Mouse (Mus musculus): ENCODE results near the gene Sh3pxd2a.

The Sh3pxd2a gene

GRCm38 (mm10) chr19:47437040-47437439 is 27.2 kb downstream of the Sh3pxd2a start:
- DNase-seq (ENCODE audit: low spot score) = no peak

GRCm38 (mm10) chr19:47436236-47436635 is 28.0 kb downstream of the Sh3pxd2a start:
- DNase-seq (ENCODE audit: low spot score) = no peak

- DNase-seq (ENCODE audit: low spot score) = no peak
Measured at GRCm38 (mm10) chr19:47434655-47435054, 29.5 kb downstream of the Sh3pxd2a start.

GRCm38 (mm10) chr19:47432339-47432738 is 31.9 kb downstream of the Sh3pxd2a start:
- peak; percentile 74 for DNase-seq (ENCODE audit: low spot score)

DNA sequence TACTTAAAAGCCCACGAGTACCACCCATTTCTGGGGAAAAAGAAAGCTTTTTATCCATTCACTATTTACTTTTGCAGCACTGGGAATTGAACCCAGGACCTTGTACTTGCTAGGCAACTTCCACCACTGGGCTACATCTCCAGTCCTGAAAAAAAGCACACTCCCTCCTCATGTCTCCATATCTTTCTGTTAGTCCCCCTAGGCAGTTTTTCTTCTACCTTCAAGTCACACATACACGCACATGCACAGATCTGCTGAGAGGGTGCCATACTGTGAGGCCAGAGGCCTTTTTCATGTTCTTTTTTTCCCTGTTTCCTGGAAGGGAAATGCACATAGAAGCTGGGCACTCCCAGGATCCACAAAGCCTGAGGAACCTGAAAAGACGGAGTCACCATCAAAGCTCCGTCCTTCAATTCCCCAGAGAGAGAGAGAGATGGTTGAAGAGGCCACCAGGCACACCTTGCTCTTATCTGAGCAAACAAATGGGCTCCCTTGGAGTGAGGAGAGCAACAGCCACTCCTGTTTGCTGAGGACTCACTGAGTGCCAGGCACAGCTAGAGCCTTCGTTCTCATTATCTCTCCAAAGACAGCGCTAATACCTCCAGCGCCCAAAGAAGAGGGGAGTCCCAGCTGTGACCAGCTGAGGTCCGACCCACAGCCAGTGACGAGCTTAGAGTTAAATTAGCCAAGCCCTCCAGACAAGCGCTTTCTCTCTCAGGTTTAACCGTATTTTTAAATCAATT is 32.8 kb downstream of the Sh3pxd2a start:
- no peak for DNase-seq (ENCODE audit: low spot score)

- DNase-seq (ENCODE audit: low spot score) = no peak
Measured at GRCm38 (mm10) chr19:47430160-47430559, 34.0 kb downstream of the Sh3pxd2a start.

- no peak for DNase-seq (ENCODE audit: low spot score)
Measured at GRCm38 (mm10) chr19:47429245-47429644, 35.0 kb downstream of the Sh3pxd2a start.

DNA sequence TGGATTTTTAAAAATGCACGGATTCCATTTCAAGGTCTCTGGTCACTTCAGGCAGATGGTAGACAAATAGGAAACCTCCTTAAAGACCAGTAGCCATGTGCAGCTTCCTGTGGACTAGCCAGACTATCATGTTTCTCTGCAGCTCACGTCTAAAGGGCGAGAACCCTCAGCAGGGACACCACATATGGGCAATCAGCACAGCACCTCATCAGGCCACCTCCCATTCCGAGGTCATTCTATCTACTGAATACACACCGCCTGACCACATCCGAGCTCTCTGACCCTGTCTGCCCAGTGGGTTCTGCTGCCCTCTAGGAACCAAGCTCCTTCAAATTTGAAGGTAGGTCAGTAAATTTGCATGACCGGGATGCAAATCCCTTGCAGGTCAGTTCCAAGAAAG is 35.4 kb downstream of the Sh3pxd2a start:
- DNase-seq (ENCODE audit: low spot score) = no peak

DNA sequence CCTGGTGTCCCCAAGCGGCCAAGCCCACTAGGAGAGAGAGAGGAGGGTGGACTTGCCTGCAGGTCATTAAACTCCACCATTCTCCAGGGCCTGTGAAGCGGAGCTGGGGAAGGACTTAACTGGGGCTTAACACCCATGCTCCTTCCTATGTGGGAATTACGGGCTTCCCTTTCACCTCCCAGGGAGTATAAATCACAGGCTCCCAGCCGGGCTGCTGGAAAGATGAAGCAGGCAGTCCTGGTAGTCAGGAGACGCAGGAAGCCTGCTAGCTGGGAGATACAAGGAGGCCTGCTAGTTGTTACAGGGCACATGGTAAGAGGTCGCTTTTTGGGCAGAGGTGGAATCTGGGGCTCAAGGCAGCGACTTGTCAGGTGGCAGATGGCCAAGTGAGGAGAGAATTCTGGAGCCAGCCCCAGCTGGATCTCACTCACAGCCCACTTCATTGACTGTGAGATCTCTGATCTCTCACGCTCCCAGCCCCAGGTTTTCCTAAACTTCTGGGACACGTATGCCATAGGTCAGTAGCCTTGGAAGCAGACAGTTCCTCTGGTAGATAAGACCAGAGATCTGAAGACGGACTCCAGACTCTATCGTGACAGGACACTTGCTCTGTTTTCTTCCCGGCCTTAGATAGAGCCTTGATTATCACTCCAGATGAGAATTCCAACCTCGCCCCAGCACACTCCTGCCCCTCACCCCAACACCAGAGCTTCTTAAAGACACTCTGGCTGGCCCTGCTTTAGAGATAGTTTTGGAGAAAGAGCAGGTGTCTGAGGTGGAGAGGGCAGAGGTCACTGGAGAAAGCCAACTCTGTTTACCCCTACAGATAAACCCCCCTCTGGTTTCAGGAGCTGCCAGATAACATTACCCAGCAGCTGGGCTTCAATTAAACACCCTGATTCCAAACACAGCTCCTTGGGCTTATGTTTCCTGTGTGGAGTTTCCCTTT is 36.1 kb downstream of the Sh3pxd2a start:
- DNase-seq (ENCODE audit: low spot score) = no peak

DNA sequence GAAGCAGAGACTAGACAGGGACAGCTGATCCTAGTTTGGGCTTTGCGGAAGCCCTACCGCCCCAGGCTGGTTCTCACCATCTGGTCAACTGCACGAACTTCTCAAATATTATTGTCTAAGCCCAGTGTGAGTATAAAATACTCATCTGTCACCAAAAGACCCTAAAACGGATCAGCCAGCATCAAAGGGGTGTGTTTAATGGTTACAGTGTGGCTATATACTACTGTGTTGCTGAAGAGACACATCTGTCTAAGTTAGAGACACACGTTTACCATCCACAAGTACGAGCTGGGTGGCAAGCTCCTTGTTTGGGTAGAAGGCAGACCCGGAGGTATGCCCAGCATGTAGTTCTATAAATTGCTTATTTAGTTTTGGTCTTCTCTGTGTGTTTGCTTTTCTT is 40.6 kb downstream of the Sh3pxd2a start:
- no peak for DNase-seq (ENCODE audit: low spot score)

- DNase-seq (ENCODE audit: low spot score) = peak; percentile 69
Measured at GRCm38 (mm10) chr19:47421128-47421898, 42.9 kb downstream of the Sh3pxd2a start.

DNA sequence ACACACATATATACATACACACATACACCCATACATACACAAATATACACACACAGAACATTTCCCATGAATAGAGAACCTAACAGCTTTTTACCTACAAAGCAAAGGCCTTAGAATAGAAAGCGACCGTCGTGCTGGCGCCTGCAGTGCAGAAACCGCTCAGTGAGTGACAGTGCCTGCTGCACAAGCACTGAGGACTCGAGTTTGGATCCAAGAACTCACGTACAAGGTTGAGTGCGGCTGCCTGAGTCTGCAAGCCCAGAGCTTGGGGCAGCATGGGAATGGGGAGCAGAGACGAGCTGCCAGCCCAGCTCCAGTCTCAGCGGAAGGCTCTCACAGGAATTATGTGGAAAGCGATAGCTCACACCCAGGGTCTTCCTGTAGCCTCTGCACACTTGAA is 43.7 kb downstream of the Sh3pxd2a start:
- no peak for DNase-seq (ENCODE audit: low spot score)

GRCm38 (mm10) chr19:47419208-47419607 is 45.0 kb downstream of the Sh3pxd2a start:
- no peak for DNase-seq (ENCODE audit: low spot score)

- no peak for DNase-seq (ENCODE audit: low spot score)
Measured at GRCm38 (mm10) chr19:47416161-47416560, 48.0 kb downstream of the Sh3pxd2a start.

DNA sequence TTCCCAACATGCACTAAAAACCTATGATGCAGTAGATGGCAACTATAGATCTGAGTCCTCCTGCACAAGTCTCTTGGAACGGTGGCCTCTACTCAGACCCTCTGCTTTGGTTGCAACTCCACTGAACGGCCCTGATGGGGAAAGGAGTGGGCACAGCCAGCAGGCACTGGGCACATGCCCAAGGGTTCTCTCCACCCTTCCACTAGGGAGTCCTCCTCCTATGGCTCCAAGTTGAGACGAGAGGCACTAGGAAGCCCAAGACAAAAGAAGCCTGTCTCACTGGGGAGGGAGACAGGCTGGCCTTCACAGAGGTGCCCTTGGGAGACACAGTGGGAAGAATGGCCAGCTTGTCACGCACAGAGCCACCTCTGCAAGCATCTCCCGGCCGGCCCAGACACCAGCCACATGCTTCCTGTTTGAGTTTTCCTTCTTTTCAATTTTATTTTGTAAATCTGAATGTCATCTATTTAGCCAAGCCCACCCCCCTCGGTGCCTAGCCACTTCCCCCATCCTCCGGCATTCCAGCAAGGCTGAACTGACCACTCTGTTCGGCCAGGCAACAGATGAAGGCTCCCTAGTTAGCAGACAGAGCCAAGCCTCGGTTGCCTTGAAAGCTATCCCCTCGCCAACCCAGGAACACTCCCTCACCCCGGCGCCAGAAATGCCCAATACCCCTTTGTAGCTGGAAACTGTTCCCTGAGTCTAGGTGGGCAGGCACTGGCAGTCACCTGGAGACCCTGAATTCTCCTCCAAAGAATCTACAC is 49.9 kb downstream of the Sh3pxd2a start:
- DNase-seq (ENCODE audit: low spot score) = no peak

DNA sequence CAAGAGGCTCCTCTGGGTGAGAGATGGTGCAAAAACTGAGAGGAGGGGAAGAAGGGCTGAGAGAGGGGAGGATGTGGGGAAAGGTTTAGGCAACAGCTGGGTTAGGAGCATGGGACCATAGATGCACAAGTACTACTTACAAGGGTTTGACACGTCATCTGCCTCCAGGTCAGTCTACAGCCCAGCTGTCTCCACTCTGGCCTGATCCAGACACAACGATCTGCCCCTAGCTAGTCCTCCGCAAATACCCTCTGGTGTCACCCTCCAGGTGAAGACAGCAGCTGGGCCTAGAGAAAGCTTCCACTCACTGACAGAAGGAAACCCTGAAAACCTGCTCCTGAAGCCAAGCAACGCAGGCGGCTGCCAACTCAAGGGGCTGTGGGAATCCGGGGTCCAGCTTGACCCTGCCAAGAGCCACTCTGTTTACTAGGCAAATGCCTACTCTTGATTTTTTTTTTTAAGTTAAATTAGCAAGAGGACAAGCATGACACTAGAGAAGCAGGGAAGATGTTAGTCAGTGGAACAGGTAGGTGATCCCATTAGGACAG is 50.7 kb downstream of the Sh3pxd2a start:
- no peak for DNase-seq (ENCODE audit: low spot score)

GRCm38 (mm10) chr19:47412566-47413248 is 51.5 kb downstream of the Sh3pxd2a start:
- peak; percentile 50 for DNase-seq (ENCODE audit: low spot score)

- DNase-seq (ENCODE audit: low spot score) = no peak
Measured at GRCm38 (mm10) chr19:47410301-47410700, 53.9 kb downstream of the Sh3pxd2a start.

DNA sequence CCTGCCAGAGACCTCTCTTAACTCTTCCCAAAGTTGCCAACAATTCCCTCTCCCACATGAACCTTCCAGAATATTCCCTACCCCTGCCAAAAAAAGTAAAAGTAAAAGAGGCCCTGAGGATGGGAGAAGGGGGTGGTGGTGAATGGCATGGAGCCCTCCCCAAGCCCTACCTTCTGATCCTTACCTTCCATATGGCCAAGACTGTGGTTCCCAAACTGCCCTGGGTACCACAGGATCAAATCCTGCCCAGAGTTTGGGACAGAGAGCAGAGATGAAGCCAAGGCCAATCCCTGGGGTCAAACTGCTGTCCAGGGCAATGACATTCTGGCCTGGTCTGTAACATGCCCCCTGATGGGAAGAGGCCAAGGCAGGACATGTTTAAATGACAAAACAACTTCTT is 55.1 kb downstream of the Sh3pxd2a start:
- no peak for DNase-seq (ENCODE audit: low spot score)

DNA sequence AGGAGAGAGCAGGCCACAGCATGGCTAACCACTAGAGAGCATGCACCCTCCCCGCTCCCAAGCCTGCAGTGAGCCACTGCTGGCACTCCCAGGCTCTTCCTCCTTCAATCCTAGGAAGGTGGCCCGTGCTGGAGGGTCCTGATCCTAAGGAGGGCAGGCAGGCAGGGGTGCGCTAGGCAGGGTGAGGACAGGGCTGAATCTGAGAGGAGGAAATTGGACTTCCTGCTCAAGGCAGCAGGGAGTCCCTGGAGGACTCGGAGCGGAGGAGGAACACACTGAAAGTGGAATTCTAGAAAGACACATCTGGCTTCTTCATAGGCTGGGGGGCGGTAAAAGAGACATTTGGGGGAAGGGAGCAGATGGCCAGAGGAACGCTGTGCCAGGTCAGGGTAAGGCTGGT is 55.5 kb downstream of the Sh3pxd2a start:
- DNase-seq (ENCODE audit: low spot score) = no peak

GRCm38 (mm10) chr19:47407332-47407731 is 56.9 kb downstream of the Sh3pxd2a start:
- no peak for DNase-seq (ENCODE audit: low spot score)
